Mouse (Mus musculus): ENCODE results near the gene Tmem255a. TPM values are rescaled to one million over a fixed set of nuclear protein-coding genes. Genes with fewer than 3 reads are reported as not detected.

The Tmem255a gene
- polyA plus RNA-seq, 3 experiments from 2014 or later, result 3.2 to 5.9 (median 5.8) TPM

DNA sequence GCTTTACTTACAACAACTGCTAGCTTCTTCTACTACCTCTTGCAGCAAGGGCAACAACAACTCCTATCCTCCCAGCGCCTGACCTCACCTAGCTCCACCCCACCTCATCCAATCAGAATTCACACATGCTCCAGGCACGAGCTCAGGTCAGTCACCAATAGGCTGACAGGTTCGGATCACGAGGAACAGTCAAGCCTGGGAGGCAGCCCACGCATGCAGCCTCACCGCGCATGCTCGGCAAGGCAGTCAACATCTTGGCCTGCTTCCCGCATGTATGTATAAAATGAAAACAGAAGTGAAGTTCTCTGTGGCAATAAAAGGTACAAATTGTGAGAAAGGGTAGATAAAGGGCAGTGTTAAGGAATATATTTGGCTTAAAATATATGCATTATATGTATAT, 86.2 kb downstream of the Tmem255a start:
- ATAC-seq, result no peak

DNA sequence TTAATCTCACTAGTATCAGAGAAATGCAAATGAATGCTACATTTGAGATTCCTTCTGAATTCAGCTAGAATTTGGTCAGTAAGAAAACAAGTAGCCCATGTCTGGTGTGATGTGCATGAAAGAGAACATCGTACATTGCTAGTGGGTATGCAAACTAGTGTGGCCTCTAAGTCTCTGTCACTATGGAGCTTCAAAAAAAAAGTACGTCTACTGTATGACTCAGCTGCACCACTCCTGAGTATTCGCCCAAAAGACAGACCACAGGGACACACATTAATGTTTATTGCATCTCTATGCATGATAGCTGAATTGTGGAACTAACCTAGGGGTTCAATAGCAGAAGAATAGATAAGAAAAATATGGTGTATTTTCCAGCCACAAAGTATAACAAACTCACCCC, 86.9 kb downstream of the Tmem255a start:
- no peak for ATAC-seq

DNA sequence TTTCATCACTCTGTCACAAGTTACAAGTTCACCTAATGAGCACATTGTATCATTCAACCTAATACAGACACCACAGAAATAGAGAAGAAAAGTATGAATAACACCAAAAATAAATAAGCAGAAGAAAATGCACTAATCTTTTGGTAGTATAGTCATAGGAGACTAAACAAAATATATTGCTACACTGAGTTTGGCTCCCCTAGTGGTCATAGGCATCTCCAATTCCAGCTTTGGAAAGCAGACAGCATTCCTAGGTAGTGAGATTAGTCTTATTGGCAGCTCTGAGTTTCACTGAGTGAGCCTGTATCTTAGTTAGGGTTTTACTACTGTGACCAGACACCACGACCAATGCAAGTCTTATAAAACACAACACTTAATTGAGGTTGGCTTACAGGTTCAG, 93.1 kb downstream of the Tmem255a start:
- no peak for ATAC-seq

Other genes starting within 250 kb of the Tmem255a start
- not detected for gene Btg1-ps1, start 233.6 kb downstream of the Tmem255a start, polyA plus RNA-seq (2017; shearing (Covaris generic))
- gene Btg1-ps2, start 209.3 kb downstream of the Tmem255a start, polyA plus RNA-seq (2017; shearing (Covaris generic)), result not detected
- not detected for gene Rhox10, start 186.0 kb downstream of the Tmem255a start, polyA plus RNA-seq (2017; shearing (Covaris generic))
- not detected for gene Rhox11, start 167.3 kb downstream of the Tmem255a start, polyA plus RNA-seq (2017; shearing (Covaris generic))
- gene Rhox12, start 141.5 kb downstream of the Tmem255a start, polyA plus RNA-seq (2017; shearing (Covaris generic)), result not detected
- not detected for gene Rhox13, start 131.2 kb downstream of the Tmem255a start, polyA plus RNA-seq (2017; shearing (Covaris generic))
- gene Zbtb33, start 62.6 kb downstream of the Tmem255a start, polyA plus RNA-seq (2017; shearing (Covaris generic)), result 1 to 10 TPM; 1.4 to 1.9 (median 1.5) TPM
- not detected for gene Atp1b4, start 63.7 kb upstream of the Tmem255a start, polyA plus RNA-seq (2017; shearing (Covaris generic))
- gene Lamp2, start 204.0 kb upstream of the Tmem255a start, polyA plus RNA-seq (2017; shearing (Covaris generic)), result 100 to 1,000 TPM in 1 of 3 experiments, 10 to 100 TPM in 2; 55.0 to 106 (median 76.3) TPM